Mouse (Mus musculus): ENCODE results near the gene Cyp2d9.
"Not testable (repeated sequence)": the region's sequence is repeated elsewhere in the genome, so short reads cannot be mapped to it uniquely, and the experiment has no call there.

Cyp2d9 gene

GRCm38 (mm10) chr15:82450045-82450444 is 16.8 kb downstream of the Cyp2d9 start:
- DNase-seq (ENCODE audit: low spot score), result not testable (repeated sequence)

GRCm38 (mm10) chr15:82452133-82452532 is 18.9 kb downstream of the Cyp2d9 start:
- DNase-seq (ENCODE audit: low spot score), result not testable (repeated sequence)

DNA sequence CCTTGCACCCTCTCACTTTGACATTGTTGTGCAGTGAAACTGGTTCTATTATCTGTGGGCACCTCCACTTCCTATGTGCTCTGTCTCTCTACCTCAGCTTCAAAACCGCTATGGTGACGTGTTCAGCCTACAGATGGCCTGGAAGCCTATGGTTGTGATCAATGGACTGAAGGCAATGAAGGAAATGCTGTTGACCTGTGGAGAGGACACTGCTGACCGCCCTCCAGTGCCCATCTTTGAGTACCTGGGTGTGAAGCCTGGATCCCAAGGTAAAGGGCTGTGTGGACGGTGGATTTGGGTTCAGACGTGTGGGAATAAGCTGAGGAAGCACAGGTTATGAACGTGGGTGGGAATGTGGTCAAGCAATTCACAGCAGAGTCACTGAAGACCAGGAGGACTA is 20.3 kb downstream of the Cyp2d9 start:
- not testable (repeated sequence) for DNase-seq (ENCODE audit: low spot score)

DNA sequence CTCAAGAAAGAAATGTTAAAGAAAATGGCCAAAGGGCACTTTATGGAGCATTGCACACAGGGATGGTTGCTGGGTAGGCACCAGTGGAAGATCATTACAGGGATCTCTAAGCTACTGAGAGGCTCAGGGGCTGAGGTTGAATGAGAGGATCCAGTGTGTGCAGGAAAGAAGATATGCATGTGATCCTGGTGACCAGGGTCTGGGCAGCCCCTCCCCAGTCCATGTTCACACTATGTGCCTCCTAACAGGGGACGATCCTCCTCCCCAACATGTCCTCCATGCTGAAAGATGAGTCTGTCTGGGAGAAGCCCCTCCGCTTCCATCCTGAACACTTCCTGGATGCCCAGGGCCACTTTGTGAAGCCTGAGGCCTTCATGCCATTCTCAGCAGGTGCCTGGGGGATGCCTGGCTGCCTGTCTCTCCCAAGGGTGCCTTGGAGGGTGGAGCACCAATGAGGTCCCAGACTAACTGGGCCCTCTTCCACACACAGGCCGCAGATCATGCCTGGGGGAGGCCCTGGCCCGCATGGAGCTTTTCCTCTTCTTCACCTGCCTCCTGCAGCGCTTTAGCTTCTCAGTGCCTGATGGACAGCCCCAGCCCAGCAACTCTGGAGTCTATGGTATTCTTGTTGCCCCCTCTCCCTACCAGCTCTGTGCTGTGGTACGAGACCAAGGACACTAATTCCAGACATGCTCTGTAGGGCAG is 23.0 kb downstream of the Cyp2d9 start:
- DNase-seq (ENCODE audit: low spot score), result not testable (repeated sequence)

DNA sequence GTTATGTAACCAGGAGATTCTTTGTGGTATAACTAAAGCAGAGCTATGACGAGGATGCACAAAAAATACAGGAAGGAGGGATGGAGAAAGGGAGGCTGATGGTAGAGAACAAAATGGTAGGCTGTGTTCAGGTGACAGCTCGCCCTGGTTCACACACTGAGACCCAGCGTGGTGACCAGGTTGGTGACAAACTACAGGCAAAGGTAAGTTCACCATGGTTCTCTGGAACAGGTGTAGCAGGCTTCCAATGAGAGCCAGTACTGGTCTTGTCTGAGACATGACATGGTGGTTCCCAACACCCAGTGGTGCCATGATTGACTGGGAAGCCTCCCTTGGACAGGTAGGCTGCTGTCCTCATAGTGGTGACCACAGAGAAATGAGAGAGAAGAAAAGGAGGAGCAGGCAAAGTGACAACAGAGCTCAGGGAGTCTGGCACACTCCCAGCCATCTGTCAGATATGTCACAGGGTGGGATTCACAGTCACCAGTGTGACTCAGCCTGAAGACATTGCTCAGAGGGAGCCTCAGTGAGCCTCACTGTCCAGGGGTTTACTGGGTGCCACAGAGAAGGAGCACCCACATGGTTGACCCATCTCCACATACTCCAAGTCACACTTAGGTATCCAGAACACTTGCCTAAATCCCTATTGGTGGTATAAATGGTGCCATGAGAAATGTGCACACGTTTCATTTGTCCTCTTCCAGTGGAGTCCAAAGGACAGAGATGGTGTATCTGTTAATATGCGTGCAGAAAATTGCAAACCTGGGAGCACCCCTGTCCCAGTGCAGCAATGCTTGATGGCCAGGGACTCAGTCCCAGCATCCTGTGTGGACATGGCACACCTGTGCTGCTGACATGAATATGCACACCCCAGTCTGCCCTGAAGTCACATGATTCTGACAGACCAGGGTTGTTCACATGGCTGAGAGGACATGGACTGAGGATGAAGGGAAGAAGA is 24.1 kb downstream of the Cyp2d9 start:
- DNase-seq (ENCODE audit: low spot score), result no peak

DNA sequence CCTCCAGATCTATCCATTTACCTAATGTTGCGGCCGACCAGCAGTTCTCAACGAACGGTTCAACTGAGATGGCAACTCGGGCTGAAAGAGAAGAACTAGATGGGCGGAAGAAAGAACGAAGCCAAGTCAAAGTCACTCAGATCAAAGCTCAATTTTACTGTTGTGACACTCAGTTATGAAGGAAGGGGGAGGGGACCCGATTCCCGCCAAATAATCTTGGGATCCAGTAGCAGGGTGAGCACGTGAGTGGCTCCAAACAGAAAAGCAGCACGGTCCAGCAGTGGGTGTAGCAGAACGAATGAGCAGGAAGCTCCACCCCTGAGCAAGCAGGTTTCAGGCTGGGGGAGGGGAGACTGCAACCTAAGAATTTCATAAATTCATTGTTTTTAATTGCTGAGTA is 26.0 kb downstream of the Cyp2d9 start:
- DNase-seq (ENCODE audit: low spot score), result not testable (repeated sequence)

DNA sequence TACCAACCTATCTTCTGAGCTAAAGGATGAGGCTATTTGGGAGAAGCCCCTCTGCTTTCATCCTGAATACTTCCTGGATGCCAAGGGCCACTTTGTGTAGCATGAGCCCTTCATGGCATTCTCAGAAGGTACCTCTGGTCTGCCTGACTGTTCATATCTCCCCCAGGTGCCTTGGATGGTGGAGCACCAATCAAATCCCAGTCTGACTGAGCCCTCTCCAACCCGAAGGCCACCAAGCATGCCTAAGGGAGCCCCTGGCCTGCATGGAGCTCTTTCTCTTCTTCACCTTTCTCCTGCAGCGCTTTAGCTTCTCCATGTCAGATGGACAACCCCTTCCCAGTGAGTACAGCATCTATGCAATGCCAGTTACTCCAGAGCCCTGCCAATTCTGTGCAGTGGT is 31.5 kb downstream of the Cyp2d9 start:
- DNase-seq (ENCODE audit: low spot score), result no peak

GRCm38 (mm10) chr15:82494273-82494672 is 61.0 kb downstream of the Cyp2d9 start:
- DNase-seq (ENCODE audit: low spot score), result not testable (repeated sequence)

Data from adipocyte (in vitro differentiated cells).